Mouse (Mus musculus): Measurements from ENCODE around the gene Sdr39u1. TPM values are rescaled to one million over a fixed set of nuclear protein-coding genes. Genes with fewer than 3 reads are reported as not detected.

The Sdr39u1 gene
- 141 and 152 TPM in 2 replicates for polyA plus RNA-seq (2015; fragmentation: Nextera tagmentation; extraction: Ambion mirVana)

GRCm38 (mm10) chr14:55899701-55900413 is at the start of gene Sdr39u1:
Gene Sdr39u1 (minus strand): TSS chr14:55900293.

GRCm38 (mm10) chr14:55944575-55944974 is 44.5 kb upstream of the Sdr39u1 start, which contains the start of gene Cma1:
Gene Cma1 (minus strand): TSS chr14:55944675.

GRCm38 (mm10) chr14:55884713-55885113 is 15.4 kb downstream of the Sdr39u1 start, which contains the start of gene Khnyn:
Gene Khnyn (plus strand): TSS chr14:55884947.

GRCm38 (mm10) chr14:55884166-55884565 is 15.9 kb downstream of the Sdr39u1 start, which contains the start of gene Cbln3:
Gene Cbln3 (minus strand): TSS chr14:55884392.

GRCm38 (mm10) chr14:55853621-55854285 is 46.3 kb downstream of the Sdr39u1 start, which contains the start of gene Nynrin:
Gene Nynrin (plus strand): TSS chr14:55854010.

Other genes starting within 250 kb of the Sdr39u1 start
- 73.9 and 80.1 TPM in 2 replicates for gene Mdp1, start 239.8 kb downstream of the Sdr39u1 start, polyA plus RNA-seq (2015; fragmentation: Nextera tagmentation; extraction: Ambion mirVana)
- 39.0 and 39.8 TPM in 2 replicates for gene Gmpr2, start 228.4 kb downstream of the Sdr39u1 start, polyA plus RNA-seq (2015; fragmentation: Nextera tagmentation; extraction: Ambion mirVana)
- 600 and 637 TPM in 2 replicates for gene Nedd8, start 228.2 kb downstream of the Sdr39u1 start, polyA plus RNA-seq (2015; fragmentation: Nextera tagmentation; extraction: Ambion mirVana)
- gene Tinf2, start 218.5 kb downstream of the Sdr39u1 start, polyA plus RNA-seq (2015; fragmentation: Nextera tagmentation; extraction: Ambion mirVana), result 23.1 and 26.2 TPM in 2 replicates
- gene Tgm1, start 186.4 kb downstream of the Sdr39u1 start, polyA plus RNA-seq (2015; fragmentation: Nextera tagmentation; extraction: Ambion mirVana), result 0.19 and 0.46 TPM in 2 replicates
- 51.6 and 55.1 TPM in 2 replicates for gene Rabggta, start 178.0 kb downstream of the Sdr39u1 start, polyA plus RNA-seq (2015; fragmentation: Nextera tagmentation; extraction: Ambion mirVana)
- gene Dhrs1, start 154.6 kb downstream of the Sdr39u1 start, polyA plus RNA-seq (2015; fragmentation: Nextera tagmentation; extraction: Ambion mirVana), result 98.5 and 99.2 TPM in 2 replicates
- 18.9 and 24.6 TPM in 2 replicates for gene Nop9, start 154.6 kb downstream of the Sdr39u1 start, polyA plus RNA-seq (2015; fragmentation: Nextera tagmentation; extraction: Ambion mirVana)
- gene Cideb, start 141.8 kb downstream of the Sdr39u1 start, polyA plus RNA-seq (2015; fragmentation: Nextera tagmentation; extraction: Ambion mirVana), result 0.57 and 0.76 TPM in 2 replicates
- gene Ltb4r2, start 138.9 kb downstream of the Sdr39u1 start, polyA plus RNA-seq (2015; fragmentation: Nextera tagmentation; extraction: Ambion mirVana), result 0.50 and 0.74 TPM in 2 replicates
- gene Ltb4r1, start 134.3 kb downstream of the Sdr39u1 start, polyA plus RNA-seq (2015; fragmentation: Nextera tagmentation; extraction: Ambion mirVana), result 0.38 and 1.1 TPM in 2 replicates
- 2.4 and 2.6 TPM in 2 replicates for gene Adcy4, start 116.2 kb downstream of the Sdr39u1 start, polyA plus RNA-seq (2015; fragmentation: Nextera tagmentation; extraction: Ambion mirVana)
- 1.4 and 1.5 TPM in 2 replicates for gene Ripk3, start 111.4 kb downstream of the Sdr39u1 start, polyA plus RNA-seq (2015; fragmentation: Nextera tagmentation; extraction: Ambion mirVana)
- gene Nfatc4, start 77.1 kb downstream of the Sdr39u1 start, polyA plus RNA-seq (2015; fragmentation: Nextera tagmentation; extraction: Ambion mirVana), result 5.1 and 5.7 TPM in 2 replicates
- gene Nynrin, start 46.3 kb downstream of the Sdr39u1 start, polyA plus RNA-seq (2015; fragmentation: Nextera tagmentation; extraction: Ambion mirVana), result 5.8 and 6.7 TPM in 2 replicates
- 0.68 and 1.0 TPM in 2 replicates for gene Cbln3, start 15.9 kb downstream of the Sdr39u1 start, polyA plus RNA-seq (2015; fragmentation: Nextera tagmentation; extraction: Ambion mirVana)
- 6.2 and 7.5 TPM in 2 replicates for gene Khnyn, start 15.3 kb downstream of the Sdr39u1 start, polyA plus RNA-seq (2015; fragmentation: Nextera tagmentation; extraction: Ambion mirVana)
- gene Cma1, start 44.4 kb upstream of the Sdr39u1 start, polyA plus RNA-seq (2015; fragmentation: Nextera tagmentation; extraction: Ambion mirVana), result 0.43 and 0.57 TPM in 2 replicates
- gene Cma2, start 50.7 kb upstream of the Sdr39u1 start, polyA plus RNA-seq (2015; fragmentation: Nextera tagmentation; extraction: Ambion mirVana), result not detected in 2 replicates
- gene Mcpt1, start 117.7 kb upstream of the Sdr39u1 start, polyA plus RNA-seq (2015; fragmentation: Nextera tagmentation; extraction: Ambion mirVana), result not detected in 2 replicates
- not detected in 2 replicates for gene Mcpt9, start 130.2 kb upstream of the Sdr39u1 start, polyA plus RNA-seq (2015; fragmentation: Nextera tagmentation; extraction: Ambion mirVana)
- not detected in 2 replicates for gene Mcpt2, start 141.7 kb upstream of the Sdr39u1 start, polyA plus RNA-seq (2015; fragmentation: Nextera tagmentation; extraction: Ambion mirVana)
- 0.14 TPM in 1 of 2 replicates, not detected in the other for gene Mcpt4, start 162.0 kb upstream of the Sdr39u1 start, polyA plus RNA-seq (2015; fragmentation: Nextera tagmentation; extraction: Ambion mirVana)
- gene Mcpt8, start 185.0 kb upstream of the Sdr39u1 start, polyA plus RNA-seq (2015; fragmentation: Nextera tagmentation; extraction: Ambion mirVana), result not detected in 2 replicates
- not detected in 2 replicates for gene Ctsg, start 202.3 kb upstream of the Sdr39u1 start, polyA plus RNA-seq (2015; fragmentation: Nextera tagmentation; extraction: Ambion mirVana)
- gene Gzme, start 220.3 kb upstream of the Sdr39u1 start, polyA plus RNA-seq (2015; fragmentation: Nextera tagmentation; extraction: Ambion mirVana), result not detected in 2 replicates
- gene Gzmd, start 232.3 kb upstream of the Sdr39u1 start, polyA plus RNA-seq (2015; fragmentation: Nextera tagmentation; extraction: Ambion mirVana), result not detected in 2 replicates

All from neural tube, postnatal 0 days (tissue).